Mouse (Mus musculus): ENCODE results near the gene Dock2. TPM values are rescaled to one million over a fixed set of nuclear protein-coding genes. Genes with fewer than 3 reads are reported as not detected.

The Dock2 gene
- polyA plus RNA-seq, 1 experiment from 2014 or later = 1.6 TPM

- ATAC-seq (ENCODE audit: low FRiP score, low TSS enrichment) = 0 out of 2 replicates have a peak, but pooled peaks have one; percentile 23
- 33% methylated on average over 12 of the region's 12 CpGs for WGBS
- no peak overlapping the region for H3K4me2 ChIP-seq (replicated peaks; ENCODE audit: low read depth, low read length)
Measured at GRCm38 (mm10) chr11:34258849-34259469, 524.7 kb downstream of the Dock2 start.

DNA sequence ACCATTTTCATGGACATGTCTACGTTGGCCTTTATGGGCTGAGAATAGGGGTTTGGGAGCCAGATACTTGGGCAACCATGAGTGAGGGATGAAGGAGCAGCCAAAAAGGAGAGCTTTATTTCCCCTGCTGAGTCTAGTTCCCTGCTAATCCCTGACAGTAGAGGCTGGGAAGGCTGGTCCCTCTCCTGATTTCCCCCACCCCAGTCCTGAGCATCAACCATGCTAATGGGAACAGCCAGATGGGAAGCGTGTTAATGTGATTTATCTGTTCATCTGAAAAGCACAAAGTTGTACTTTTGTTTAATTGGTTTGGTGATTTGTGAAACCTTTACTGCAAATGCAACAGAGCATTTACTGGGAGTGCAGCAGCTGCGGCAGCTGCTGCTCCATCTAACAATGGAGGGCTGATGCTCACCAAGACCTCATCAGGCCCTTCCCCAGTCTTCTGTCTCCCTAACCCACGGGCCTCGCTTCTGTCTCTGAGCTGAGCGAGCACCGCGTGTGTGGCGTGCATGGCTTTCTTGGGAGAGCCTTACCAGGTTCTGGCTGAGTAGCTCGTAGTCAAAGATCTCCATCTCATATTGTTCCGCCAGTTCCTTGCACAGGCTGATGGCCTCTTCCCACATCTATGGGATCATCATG is 526.0 kb downstream of the Dock2 start:
- WGBS = 74% methylated on average over 11 of the region's 11 CpGs
- no peak overlapping the region for H3K4me3 ChIP-seq (ENCODE audit: low read length)
- H3K9ac ChIP-seq (replicated peaks; ENCODE audit: low read length) = no peak overlapping the region

More at GRCm38 (mm10) chr11:34258849-34259469, 524.7 kb downstream of the Dock2 start:
- no peak overlapping the region for H3K9ac ChIP-seq (replicated peaks; ENCODE audit: low read length)
- H3K27me3 ChIP-seq (ENCODE audit: insufficient read depth, low read length) = no peaks in the 10 kb centered on the region
- no peaks in the 10 kb centered on the region for H3K4me1 ChIP-seq (ENCODE audit: insufficient read depth, low read length)
- H3K9me3 ChIP-seq (ENCODE audit: low read length) = no peaks in the 10 kb centered on the region
- H3K4me3 ChIP-seq (ENCODE audit: low read length) = no peak overlapping the region
- no peak overlapping the region for H3K27ac ChIP-seq (ENCODE audit: low read length)
- H3K36me3 ChIP-seq (ENCODE audit: insufficient read depth, low read length) = no peaks in the 10 kb centered on the region

DNA sequence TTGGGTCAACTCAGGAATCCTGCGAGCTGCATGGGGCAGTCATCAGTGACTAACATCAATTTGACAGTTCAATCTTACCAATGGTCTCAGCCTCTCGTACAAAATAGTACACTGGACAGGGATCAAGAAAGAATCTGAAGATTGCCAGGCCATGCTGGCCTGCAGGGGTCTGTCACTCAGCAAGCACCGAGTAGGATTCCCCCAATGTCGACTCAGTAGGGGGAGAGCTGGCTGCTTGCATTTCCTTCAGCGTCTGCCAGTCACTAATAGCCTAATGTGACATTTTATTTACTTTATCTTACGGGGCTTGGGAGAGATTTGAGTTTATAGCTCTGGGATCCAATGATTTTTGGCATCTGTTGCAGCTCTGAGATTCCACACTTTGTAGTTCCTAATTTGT is 540.7 kb downstream of the Dock2 start:
- no peak overlapping the region for H3K4me3 ChIP-seq (ENCODE audit: low read length)
- H3K9me3 ChIP-seq (ENCODE audit: low read length) = no peaks in the 10 kb centered on the region
- H3K4me2 ChIP-seq (replicated peaks; ENCODE audit: low read depth, low read length) = no peak overlapping the region
- no peaks in the 10 kb centered on the region for H3K36me3 ChIP-seq (ENCODE audit: insufficient read depth, low read length)
- no peak for ATAC-seq (ENCODE audit: low FRiP score, low TSS enrichment)
- 61% methylated on average over 6 of the region's 6 CpGs for WGBS
- H3K27me3 ChIP-seq (ENCODE audit: insufficient read depth, low read length) = no peaks in the 10 kb centered on the region
- no peak overlapping the region for H3K9ac ChIP-seq (replicated peaks; ENCODE audit: low read length)
- H3K27ac ChIP-seq (ENCODE audit: low read length) = no peak overlapping the region
- H3K4me1 ChIP-seq (ENCODE audit: insufficient read depth, low read length) = no peaks in the 10 kb centered on the region

More for the DNA sequence above, 526.0 kb downstream of the Dock2 start:
- H3K27me3 ChIP-seq (ENCODE audit: insufficient read depth, low read length) = no peaks in the 10 kb centered on the region
- H3K4me1 ChIP-seq (ENCODE audit: insufficient read depth, low read length) = no peaks in the 10 kb centered on the region
- H3K27ac ChIP-seq (ENCODE audit: low read length) = no peak overlapping the region
- H3K9me3 ChIP-seq (ENCODE audit: low read length) = no peaks in the 10 kb centered on the region
- no peak for ATAC-seq (ENCODE audit: low FRiP score, low TSS enrichment)
- no peaks in the 10 kb centered on the region for H3K36me3 ChIP-seq (ENCODE audit: insufficient read depth, low read length)
- H3K4me2 ChIP-seq (replicated peaks; ENCODE audit: low read depth, low read length) = no peak overlapping the region

DNA sequence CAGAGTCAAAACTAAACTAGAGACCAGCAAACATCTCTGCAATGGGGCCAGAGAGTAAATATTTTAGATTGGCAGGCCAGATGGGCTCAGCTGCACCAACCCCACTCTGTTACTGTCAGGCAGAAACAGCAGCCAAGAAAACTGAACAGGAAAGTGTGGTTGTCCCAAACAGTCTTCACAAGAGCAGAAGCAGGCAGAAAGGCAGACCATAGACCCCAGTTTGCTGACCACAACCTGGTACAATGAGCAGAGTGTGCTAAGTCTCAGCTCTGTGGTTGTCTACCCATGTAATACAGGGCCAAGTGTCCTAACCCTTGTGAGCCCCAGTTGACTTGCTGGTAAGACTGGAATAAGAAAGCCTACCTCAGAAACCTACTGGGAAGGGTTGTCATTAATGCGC is 543.4 kb downstream of the Dock2 start:
- Histone ChIP-seq H3K4me2 (replicated peaks; ENCODE audit: low read depth, low read length) (no peak overlapping the region), H3K27ac (ENCODE audit: low read length) (no peak overlapping the region), H3K4me3 (ENCODE audit: low read length) (no peak overlapping the region), H3K9me3 (ENCODE audit: low read length) (no peaks in the 10 kb centered on the region), H3K4me1 (ENCODE audit: insufficient read depth, low read length) (no peaks in the 10 kb centered on the region), H3K27me3 (ENCODE audit: insufficient read depth, low read length) (no peaks in the 10 kb centered on the region), H3K36me3 (ENCODE audit: insufficient read depth, low read length) (no peaks in the 10 kb centered on the region), H3K9ac (replicated peaks; ENCODE audit: low read length) (no peak overlapping the region)
- 97% methylated on average over 1 of the region's 1 CpGs for WGBS
- ATAC-seq (ENCODE audit: low FRiP score, low TSS enrichment) = no peak

- no peaks in the 10 kb centered on the region for H3K27me3 ChIP-seq (ENCODE audit: insufficient read depth, low read length)
- ATAC-seq (ENCODE audit: low FRiP score, low TSS enrichment) = no peak
- 80% methylated on average over 2 of the region's 2 CpGs for WGBS
Measured at GRCm38 (mm10) chr11:34239691-34240090, 544.0 kb downstream of the Dock2 start.

GRCm38 (mm10) chr11:34236885-34237284 is 546.8 kb downstream of the Dock2 start:
- 91% methylated on average over 6 of the region's 6 CpGs for WGBS
- no peak overlapping the region for H3K4me2 ChIP-seq (replicated peaks; ENCODE audit: low read depth, low read length)
- H3K36me3 ChIP-seq (ENCODE audit: insufficient read depth, low read length) = no peaks in the 10 kb centered on the region
- H3K9ac ChIP-seq (replicated peaks; ENCODE audit: low read length) = no peak overlapping the region
- no peak for ATAC-seq (ENCODE audit: low FRiP score, low TSS enrichment)
- no peak overlapping the region for H3K4me3 ChIP-seq (ENCODE audit: low read length)
- H3K9me3 ChIP-seq (ENCODE audit: low read length) = no peaks in the 10 kb centered on the region
- no peaks in the 10 kb centered on the region for H3K4me1 ChIP-seq (ENCODE audit: insufficient read depth, low read length)
- no peak overlapping the region for H3K27ac ChIP-seq (ENCODE audit: low read length)
- no peaks in the 10 kb centered on the region for H3K27me3 ChIP-seq (ENCODE audit: insufficient read depth, low read length)

More at GRCm38 (mm10) chr11:34239691-34240090, 544.0 kb downstream of the Dock2 start:
- Histone ChIP-seq H3K27ac (ENCODE audit: low read length) (no peak overlapping the region), H3K4me3 (ENCODE audit: low read length) (no peak overlapping the region), H3K4me2 (replicated peaks; ENCODE audit: low read depth, low read length) (no peak overlapping the region), H3K4me1 (ENCODE audit: insufficient read depth, low read length) (no peaks in the 10 kb centered on the region), H3K9ac (replicated peaks; ENCODE audit: low read length) (no peak overlapping the region), H3K9me3 (ENCODE audit: low read length) (no peaks in the 10 kb centered on the region), H3K36me3 (ENCODE audit: insufficient read depth, low read length) (no peaks in the 10 kb centered on the region)

DNA sequence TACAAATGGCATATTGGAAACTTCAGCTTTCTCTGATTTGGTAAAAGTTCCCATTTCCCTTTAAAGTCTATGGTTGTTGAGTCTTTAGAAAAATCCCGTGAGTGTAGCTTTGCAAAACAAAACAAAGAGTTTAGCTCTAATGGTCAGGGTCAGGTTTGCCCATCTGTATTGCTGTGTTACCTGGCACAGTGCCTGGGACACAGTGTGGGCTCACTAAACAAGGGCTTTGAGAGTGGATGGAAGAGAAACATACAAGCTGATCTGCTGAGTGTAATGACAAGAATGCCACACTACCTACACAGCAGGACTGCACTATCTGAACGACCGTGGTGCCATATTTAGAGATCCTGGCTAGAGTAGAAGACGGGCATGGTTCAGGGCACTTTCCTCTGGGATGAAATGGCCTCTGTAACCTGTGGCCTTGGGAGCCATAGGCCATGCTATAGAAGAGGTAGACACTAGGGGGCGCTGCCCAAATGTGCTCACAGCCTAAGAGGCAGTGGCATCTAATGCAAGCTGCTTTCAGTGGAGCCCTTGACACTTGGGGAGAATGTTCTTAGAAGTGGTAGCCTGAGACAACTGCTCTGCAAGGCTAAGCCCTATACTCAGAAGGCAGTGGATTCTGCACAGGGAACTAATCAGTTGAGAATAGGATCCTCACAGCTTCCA is 547.5 kb downstream of the Dock2 start:
- WGBS = 53% methylated on average over 5 of the region's 5 CpGs
- no peak for ATAC-seq (ENCODE audit: low FRiP score, low TSS enrichment)
- H3K36me3 ChIP-seq (ENCODE audit: insufficient read depth, low read length) = no peaks in the 10 kb centered on the region

DNA sequence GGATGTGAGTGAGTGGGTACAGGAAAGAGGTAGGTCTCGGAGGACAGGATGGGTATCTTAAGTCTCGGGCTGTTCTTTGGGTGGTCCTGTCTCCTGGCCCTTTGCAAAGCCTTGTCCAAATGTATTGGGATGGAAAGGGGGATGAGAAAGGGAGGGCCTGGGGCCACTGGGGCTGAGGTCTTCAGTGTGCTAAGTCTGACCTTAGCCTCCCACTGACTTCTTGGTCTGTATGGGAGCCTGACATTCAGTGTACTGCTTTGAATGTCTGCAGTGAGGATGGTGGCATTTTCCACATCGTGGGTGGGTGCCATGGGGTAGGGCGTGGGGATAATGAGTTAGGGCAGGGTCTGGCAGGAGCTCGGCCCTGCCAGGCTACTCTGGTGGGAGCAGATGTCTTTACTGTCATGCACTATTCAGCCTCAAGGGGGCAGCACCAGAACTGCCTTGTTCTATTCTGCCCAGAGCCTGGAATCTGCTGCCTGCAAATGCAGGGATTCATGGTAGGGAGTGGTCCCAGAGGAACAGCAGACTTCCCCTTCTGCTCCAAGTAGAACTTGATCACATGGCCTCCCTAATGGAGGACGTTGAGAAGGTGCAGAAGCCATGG is 554.8 kb downstream of the Dock2 start:
- Histone ChIP-seq H3K27ac (ENCODE audit: low read length) (no peak overlapping the region), H3K36me3 (ENCODE audit: insufficient read depth, low read length) (no peaks in the 10 kb centered on the region), H3K4me3 (ENCODE audit: low read length) (no peak overlapping the region), H3K4me2 (replicated peaks; ENCODE audit: low read depth, low read length) (no peak overlapping the region), H3K4me1 (ENCODE audit: insufficient read depth, low read length) (no peaks in the 10 kb centered on the region), H3K9ac (replicated peaks; ENCODE audit: low read length) (no peak overlapping the region), H3K27me3 (ENCODE audit: insufficient read depth, low read length) (no peaks in the 10 kb centered on the region), H3K9me3 (ENCODE audit: low read length) (no peaks in the 10 kb centered on the region)
- WGBS = 40% methylated on average over 6 of the region's 6 CpGs
- ATAC-seq (ENCODE audit: low FRiP score, low TSS enrichment) = peak; percentile 70

More for the DNA sequence above, 547.5 kb downstream of the Dock2 start:
- H3K9ac ChIP-seq (replicated peaks; ENCODE audit: low read length) = no peak overlapping the region
- no peaks in the 10 kb centered on the region for H3K4me1 ChIP-seq (ENCODE audit: insufficient read depth, low read length)
- H3K9me3 ChIP-seq (ENCODE audit: low read length) = no peaks in the 10 kb centered on the region
- no peaks in the 10 kb centered on the region for H3K27me3 ChIP-seq (ENCODE audit: insufficient read depth, low read length)
- H3K4me3 ChIP-seq (ENCODE audit: low read length) = no peak overlapping the region
- no peak overlapping the region for H3K27ac ChIP-seq (ENCODE audit: low read length)
- H3K4me2 ChIP-seq (replicated peaks; ENCODE audit: low read depth, low read length) = no peak overlapping the region

DNA sequence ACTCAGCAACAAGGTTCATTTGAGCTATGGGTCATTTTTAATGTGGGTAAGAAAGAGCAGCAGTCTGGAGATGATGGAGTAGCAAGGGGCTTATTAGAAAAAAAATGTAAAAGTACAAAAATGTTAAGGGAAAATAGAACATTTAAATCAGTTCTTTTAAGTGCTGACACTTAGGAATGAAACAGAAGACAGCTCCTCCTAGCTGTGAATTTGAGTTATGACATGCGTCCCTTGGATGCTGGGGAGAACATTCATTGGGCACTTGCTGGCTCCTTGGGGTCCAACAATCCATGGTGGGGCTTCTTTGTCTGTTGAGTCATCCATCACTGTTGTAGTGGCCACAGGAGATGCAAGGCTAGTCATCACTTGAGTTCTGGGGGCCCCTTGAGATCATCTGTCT is 556.5 kb downstream of the Dock2 start:
- Histone ChIP-seq H3K4me2 (replicated peaks; ENCODE audit: low read depth, low read length) (no peak overlapping the region), H3K36me3 (ENCODE audit: insufficient read depth, low read length) (no peaks in the 10 kb centered on the region), H3K27ac (ENCODE audit: low read length) (no peak overlapping the region), H3K9ac (replicated peaks; ENCODE audit: low read length) (no peak overlapping the region), H3K27me3 (ENCODE audit: insufficient read depth, low read length) (no peaks in the 10 kb centered on the region), H3K4me1 (ENCODE audit: insufficient read depth, low read length) (no peaks in the 10 kb centered on the region), H3K9me3 (ENCODE audit: low read length) (no peaks in the 10 kb centered on the region), H3K4me3 (ENCODE audit: low read length) (no peak overlapping the region)
- ATAC-seq (ENCODE audit: low FRiP score, low TSS enrichment) = no peak
- 63% methylated on average over 1 of the region's 1 CpGs for WGBS
